Mouse (Mus musculus) kidney, embryonic 14.5 days (tissue): Measurements from ENCODE around the gene Sag. TPM values are rescaled to one million over a fixed set of nuclear protein-coding genes. Genes with fewer than 3 reads are reported as not detected.
"Not testable (repeated sequence)": the region's sequence is repeated elsewhere in the genome, so short reads cannot be mapped to it uniquely, and the experiment has no call there.

Source experiments
- ATAC-seq: fragments of 200-750 bp; cut with Nextera tagmentation; 2 replicates; pipeline ENCODE4 v1.8.0; 2017; ENCODE audit warnings: moderate number of reproducible peaks, mild to moderate bottlenecking, moderate TSS enrichment, moderate library complexity; ENCODE audit not compliant: low FRiP score, low TSS enrichment
- H3K27ac ChIP-seq: fragments of 300-500 bp; sonication (generic); 2 replicates; pipeline ENCODE4 v1.5.1; 2014; ENCODE audit warnings: low read depth, mild to moderate bottlenecking, low read length, moderate library complexity, mixed read lengths
- H3K27me3 ChIP-seq: fragments of 300-500 bp; sonication (generic); 2 replicates; pipeline ENCODE4 v1.6.1; 2014; ENCODE audit warnings: mild to moderate bottlenecking, low read length; ENCODE audit not compliant: control insufficient read depth, insufficient read depth
- H3K36me3 ChIP-seq: fragments of 300-500 bp; sonication (generic); 2 replicates; pipeline ENCODE4 v1.6.1; 2014; ENCODE audit warnings: low read length, mixed read lengths; ENCODE audit not compliant: control insufficient read depth, insufficient read depth
- H3K4me1 ChIP-seq: fragments of 300-500 bp; sonication (generic); 2 replicates; pipeline ENCODE4 v1.6.1; 2014; ENCODE audit warnings: low read length, mixed read lengths; ENCODE audit not compliant: control insufficient read depth, insufficient read depth
- H3K4me2 ChIP-seq: fragments of 300-500 bp; sonication (generic); replicated peaks from 2 replicates; pipeline ENCODE4 v1.6.1; 2014; ENCODE audit warnings: low read depth, mild to moderate bottlenecking, low read length
- H3K4me3 ChIP-seq: fragments of 300-500 bp; sonication (generic); 2 replicates; pipeline ENCODE4 v1.5.1; 2014; ENCODE audit warnings: mild to moderate bottlenecking, low read length
- H3K9ac ChIP-seq: fragments of 300-500 bp; sonication (generic); 2 replicates; pipeline ENCODE4 v1.6.1; 2014; ENCODE audit warnings: low read depth, mild to moderate bottlenecking, low read length, moderate library complexity
- H3K9me3 ChIP-seq: fragments of 300-500 bp; sonication (generic); 2 replicates; pipeline ENCODE4 v1.6.1; 2016; ENCODE audit warnings: low read length; ENCODE audit not compliant: control insufficient read depth
- WGBS: fragments of 180-500 bp; shearing (Covaris S2); extraction: QIAGEN DNeasy Blood & Tissue Kit; methylation state at CpG from one replicate; pipeline ENCODE4 v1.1.7; 2014; 5-methylcytosine and 5-hydroxymethylcytosine counted together
- polyA plus RNA-seq: library from polyadenylated mRNA; unstranded; fragments of >200 nt; fragmentation: Nextera tagmentation; extraction: Ambion mirVana; gene quantifications from 2 replicates; pipeline ENCODE4 v1.2.1, GENCODE M21; 2014

The Sag gene
- polyA plus RNA-seq, 1 experiment from 2014 or later, result 3.7 TPM

DNA sequence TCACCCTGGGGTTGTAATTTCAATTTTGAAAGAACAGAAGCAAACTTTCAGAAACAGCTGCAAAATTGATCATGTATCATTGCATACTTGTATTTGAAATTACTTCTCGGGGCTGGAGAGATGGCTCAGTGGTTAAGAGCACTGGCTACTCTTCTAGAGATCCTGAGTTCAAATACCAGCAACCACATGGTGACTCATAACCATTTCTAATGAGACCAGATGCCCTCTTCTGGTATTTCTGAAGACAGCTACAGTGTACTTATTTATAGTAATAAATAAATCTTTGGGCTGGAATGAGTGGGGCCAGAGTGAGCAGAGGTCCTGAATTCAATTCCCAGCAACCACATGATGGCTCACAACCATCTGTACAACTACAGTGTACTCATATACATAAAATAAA lies 24.0 kb downstream of the Sag start:
- H3K4me2 ChIP-seq, H3K27me3 ChIP-seq, H3K36me3 ChIP-seq, H3K9me3 ChIP-seq, H3K9ac ChIP-seq, H3K4me1 ChIP-seq, ATAC-seq, H3K4me3 ChIP-seq, H3K27ac ChIP-seq: not testable (repeated sequence)
- WGBS, result 79% methylated on average over 1 of the region's 1 CpGs

DNA sequence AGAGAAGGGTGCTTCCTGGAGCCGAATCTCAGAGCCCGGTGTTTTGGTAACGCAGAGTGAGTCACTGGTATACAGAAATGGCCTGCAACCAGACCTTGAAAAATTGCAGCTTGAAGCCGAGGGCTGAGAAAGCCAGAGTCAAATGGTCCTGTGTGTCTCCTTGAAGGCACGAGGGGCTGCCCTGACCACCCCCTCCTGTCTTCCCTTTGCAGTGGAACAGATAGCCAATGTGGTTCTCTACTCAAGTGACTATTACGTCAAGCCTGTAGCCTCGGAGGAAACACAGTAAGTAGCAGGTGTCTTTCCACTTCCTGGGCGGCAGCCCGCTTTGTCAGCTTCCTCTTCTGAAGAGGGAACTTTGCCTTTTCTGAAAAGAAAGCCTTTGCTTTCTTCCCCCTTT lies 24.7 kb downstream of the Sag start:
- no peaks in the 10 kb centered on the region for H3K9me3 ChIP-seq
- H3K36me3 ChIP-seq, result no peaks in the 10 kb centered on the region
- no peak overlapping the region for H3K4me3 ChIP-seq
- H3K27me3 ChIP-seq, result no peaks in the 10 kb centered on the region
- H3K4me2 ChIP-seq, result no peak overlapping the region
- H3K4me1 ChIP-seq, result 0 out of 2 replicates have a peak, but pooled peaks cover 3% of the 10 kb centered on the region
- H3K9ac ChIP-seq, result no peak overlapping the region
- 72% methylated on average over 9 of the region's 9 CpGs for WGBS
- no peak overlapping the region for H3K27ac ChIP-seq
- ATAC-seq, result no peak

DNA sequence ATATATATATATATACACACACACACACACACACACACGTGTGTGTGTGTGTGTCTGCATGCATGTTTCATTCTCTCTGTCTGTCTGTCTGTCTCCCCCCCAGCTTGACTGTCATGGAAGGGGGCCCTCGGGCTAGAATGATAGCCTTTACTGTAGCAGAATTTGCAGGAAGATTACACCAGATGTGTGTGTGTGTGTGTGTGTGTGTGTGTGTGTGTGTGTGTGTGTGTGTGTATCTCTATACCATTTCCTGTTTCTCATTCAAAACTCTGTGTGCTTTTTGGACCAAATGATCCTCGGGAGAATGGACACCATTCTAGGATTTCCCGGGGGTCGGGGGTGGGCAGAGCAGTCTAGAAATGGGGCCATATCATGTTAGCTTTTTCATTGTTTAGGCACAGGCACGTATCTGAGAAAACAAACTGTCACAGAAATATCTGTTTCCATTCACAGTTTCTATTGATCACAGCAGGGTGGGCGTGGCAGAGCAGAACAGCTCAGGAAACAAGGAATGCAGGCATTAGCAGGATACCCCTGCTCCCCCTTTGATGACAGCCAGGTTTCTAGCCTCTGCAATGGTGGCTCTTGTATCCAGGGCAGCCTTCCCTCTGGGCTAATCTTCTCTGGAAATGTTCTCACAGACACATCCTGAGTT lies 25.6 kb downstream of the Sag start:
- Histone ChIP-seq H3K4me1 (0 out of 2 replicates have a peak, but pooled peaks cover 3% of the 10 kb centered on the region), H3K9me3 (no peaks in the 10 kb centered on the region), H3K4me3 (no peak overlapping the region), H3K27ac (no peak overlapping the region), H3K4me2 (no peak overlapping the region), H3K36me3 (no peaks in the 10 kb centered on the region), H3K27me3 (no peaks in the 10 kb centered on the region), H3K9ac (no peak overlapping the region)
- 51% methylated on average over 7 of the region's 7 CpGs for WGBS
- ATAC-seq, result no peak

DNA sequence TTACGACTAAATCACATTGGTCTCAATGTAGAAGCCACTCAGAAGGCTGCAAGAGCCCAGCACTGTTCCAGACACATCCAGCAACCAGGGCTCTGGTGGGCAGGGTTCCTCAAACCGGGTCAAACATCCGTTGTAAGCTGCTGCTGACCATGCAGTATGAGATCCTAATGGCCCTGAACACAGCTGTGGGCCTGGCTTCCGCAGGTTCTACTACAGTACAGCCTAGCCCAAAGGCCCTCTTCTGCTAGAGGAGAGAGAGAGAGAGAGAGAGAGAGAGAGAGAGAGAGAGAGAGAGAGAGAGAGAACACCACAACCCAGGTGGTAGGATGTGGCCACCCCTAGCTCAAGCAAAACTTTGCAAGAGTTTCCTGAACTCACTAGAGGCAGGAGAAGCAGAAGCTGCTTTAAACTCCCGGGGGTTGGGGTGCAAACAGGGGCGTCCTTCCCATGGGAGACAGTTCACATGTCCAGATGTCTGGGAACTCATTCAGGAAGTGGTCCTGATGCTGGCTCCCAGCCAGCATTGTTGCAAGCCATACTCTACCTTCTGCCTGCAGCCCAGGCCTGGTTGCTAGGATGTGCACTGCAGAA lies 26.2 kb downstream of the Sag start:
- H3K9ac ChIP-seq, result no peak overlapping the region
- H3K4me1 ChIP-seq, result 0 out of 2 replicates have a peak, but pooled peaks cover 3% of the 10 kb centered on the region
- 57% methylated on average over 6 of the region's 6 CpGs for WGBS
- H3K27me3 ChIP-seq, result no peaks in the 10 kb centered on the region
- no peak overlapping the region for H3K4me2 ChIP-seq
- no peaks in the 10 kb centered on the region for H3K36me3 ChIP-seq
- H3K9me3 ChIP-seq, result no peaks in the 10 kb centered on the region
- ATAC-seq, result no peak
- no peak overlapping the region for H3K4me3 ChIP-seq
- no peak overlapping the region for H3K27ac ChIP-seq

DNA sequence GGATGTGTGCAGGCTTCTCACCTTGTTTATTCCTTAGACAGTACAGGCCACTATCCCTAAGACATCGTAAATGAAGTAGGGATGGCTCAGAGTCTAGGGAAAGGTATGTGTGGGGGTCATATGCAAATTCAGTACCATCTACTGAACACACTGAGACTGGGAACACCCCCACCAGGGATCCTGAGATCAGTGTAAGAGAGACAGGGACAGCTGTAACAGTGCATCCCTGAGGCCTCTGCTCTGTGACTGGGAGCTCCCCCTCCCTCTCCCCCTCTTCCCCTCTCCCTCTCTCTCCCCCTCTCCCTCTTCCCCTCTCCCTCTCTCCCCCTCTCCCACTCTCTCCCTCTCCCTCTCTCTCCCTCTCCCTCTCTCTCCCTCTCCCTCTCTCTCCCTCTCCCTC lies 33.0 kb downstream of the Sag start:
- H3K4me2 ChIP-seq, result no peak overlapping the region
- H3K4me3 ChIP-seq, result no peak overlapping the region
- H3K9ac ChIP-seq, result no peak overlapping the region
- H3K36me3 ChIP-seq, result no peaks in the 10 kb centered on the region
- no peak for ATAC-seq
- no peaks in the 10 kb centered on the region for H3K4me1 ChIP-seq
- WGBS, result 61% methylated on average over 1 of the region's 1 CpGs
- no peaks in the 10 kb centered on the region for H3K9me3 ChIP-seq
- no peaks in the 10 kb centered on the region for H3K27me3 ChIP-seq
- H3K27ac ChIP-seq, result no peak overlapping the region

DNA sequence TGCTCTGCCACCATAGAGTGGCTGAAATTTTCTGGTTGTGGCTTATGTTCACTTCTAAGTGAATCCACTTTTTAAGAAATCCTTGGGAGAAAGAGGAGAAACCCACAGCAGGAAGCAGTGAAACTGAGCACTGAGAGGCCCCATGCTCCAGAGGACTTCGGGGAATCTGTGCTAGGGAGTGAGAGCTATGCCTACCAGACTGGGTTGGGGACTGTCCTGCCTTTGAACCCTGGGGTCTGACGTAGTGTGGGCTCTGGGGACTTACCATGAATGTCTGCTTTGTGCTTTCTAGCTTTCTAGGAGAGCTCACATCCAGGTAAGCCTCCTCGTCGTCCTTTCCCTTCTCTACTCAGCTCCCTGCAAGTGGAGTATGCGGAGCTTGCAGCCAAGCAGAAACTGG lies 33.5 kb downstream of the Sag start:
- no peaks in the 10 kb centered on the region for H3K36me3 ChIP-seq
- 49% methylated on average over 5 of the region's 5 CpGs for WGBS
- H3K4me1 ChIP-seq, result no peaks in the 10 kb centered on the region
- no peak overlapping the region for H3K27ac ChIP-seq
- ATAC-seq, result no peak
- no peak overlapping the region for H3K4me2 ChIP-seq
- H3K9ac ChIP-seq, result no peak overlapping the region
- no peaks in the 10 kb centered on the region for H3K9me3 ChIP-seq
- no peaks in the 10 kb centered on the region for H3K27me3 ChIP-seq
- H3K4me3 ChIP-seq, result no peak overlapping the region

DNA sequence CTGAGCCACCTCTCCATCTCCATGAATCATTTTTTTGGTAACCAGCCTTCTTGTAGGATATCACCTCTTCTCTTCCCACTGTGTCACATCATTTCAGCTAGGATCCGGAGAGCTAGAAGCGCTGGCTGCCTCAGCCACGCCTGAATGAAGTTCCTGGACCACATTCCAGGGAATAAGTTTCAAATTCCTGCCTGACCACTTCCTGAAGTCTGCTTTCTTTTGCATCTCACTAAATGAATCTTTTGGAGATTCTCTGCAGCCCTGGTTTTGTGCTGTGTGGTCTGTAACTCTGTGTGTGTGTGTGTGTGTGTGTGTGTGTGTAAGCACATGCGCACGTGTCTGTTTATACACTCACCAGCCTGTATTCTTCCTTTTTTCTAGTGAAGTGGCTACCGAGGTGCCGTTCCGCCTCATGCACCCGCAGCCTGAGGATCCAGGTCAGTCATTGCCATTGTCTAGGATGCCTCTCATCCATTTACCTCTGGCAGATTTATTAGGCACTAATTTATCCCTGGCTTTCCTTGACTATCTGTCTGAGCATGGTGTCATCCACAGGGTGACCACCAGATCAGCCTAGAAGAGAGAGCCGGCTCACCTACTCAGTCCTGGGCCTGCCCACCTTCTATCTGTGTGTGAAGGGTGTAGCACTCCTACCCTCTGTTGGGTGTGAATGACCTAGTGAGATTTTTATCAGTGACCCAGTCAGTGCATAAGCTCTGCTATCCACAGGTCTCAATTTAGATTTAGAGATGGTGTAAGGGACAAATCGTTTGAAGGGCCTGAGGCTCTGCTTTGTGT lies 37.1 kb downstream of the Sag start:
- Histone ChIP-seq H3K27ac (no peak overlapping the region), H3K4me1 (no peaks in the 10 kb centered on the region), H3K27me3 (no peaks in the 10 kb centered on the region), H3K4me2 (no peak overlapping the region), H3K4me3 (no peak overlapping the region), H3K36me3 (no peaks in the 10 kb centered on the region), H3K9me3 (no peaks in the 10 kb centered on the region), H3K9ac (no peak overlapping the region)
- 39% methylated on average over 11 of the region's 11 CpGs for WGBS
- ATAC-seq, result peak; percentile 50

DNA sequence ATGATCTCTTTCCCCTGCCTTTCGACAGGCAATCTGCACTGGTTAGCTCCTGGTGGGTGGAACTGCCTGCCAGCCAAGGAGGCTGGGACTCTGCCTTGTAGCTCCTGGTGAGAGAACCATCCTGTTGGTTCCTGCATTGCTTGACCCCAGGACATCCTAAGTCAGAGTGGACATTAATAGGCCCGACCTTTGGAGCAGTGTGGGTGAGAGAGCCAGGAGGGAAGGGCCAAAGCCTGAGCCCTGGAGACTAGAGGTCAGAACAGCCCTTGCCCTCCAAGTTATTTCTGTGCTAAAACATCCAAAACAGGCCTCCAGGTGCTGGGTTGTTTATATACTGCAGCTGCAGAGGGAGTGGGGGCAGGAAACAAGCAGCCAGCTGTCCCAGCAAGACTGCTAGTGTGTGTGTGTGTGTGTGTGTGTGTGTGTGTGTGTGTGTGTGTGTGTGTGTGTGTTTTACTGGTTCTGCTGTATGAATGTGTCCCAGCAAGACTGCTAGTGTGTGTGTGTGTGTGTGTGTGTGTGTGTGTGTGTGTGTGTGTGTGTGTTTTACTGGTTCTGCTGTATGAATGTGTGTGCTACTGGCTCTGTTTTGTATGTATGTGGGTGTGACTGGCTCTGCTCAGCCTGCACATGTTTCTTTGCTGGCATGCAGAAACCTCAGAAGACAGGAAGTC lies 43.5 kb downstream of the Sag start:
- WGBS, result 14% methylated on average over 2 of the region's 2 CpGs
- no peaks in the 10 kb centered on the region for H3K27me3 ChIP-seq
- H3K4me2 ChIP-seq, result no peak overlapping the region
- H3K36me3 ChIP-seq, result no peaks in the 10 kb centered on the region
- peak; percentile 63 for ATAC-seq
- no peak overlapping the region for H3K27ac ChIP-seq
- H3K4me3 ChIP-seq, result no peak overlapping the region
- no peaks in the 10 kb centered on the region for H3K9me3 ChIP-seq
- peaks cover 13% of the 10 kb centered on the region; the same call in 1 of the 2 replicates for H3K4me1 ChIP-seq
- H3K9ac ChIP-seq, result no peak overlapping the region
